Mouse (Mus musculus) C2C12 (cell line): ENCODE measurements around the gene Gdi2.

ENCODE experiments used
- CEBPB ChIP-seq: IDR thresholded peaks from one replicate; pipeline ENCODE4 v1.6.1; 2011; ENCODE audit warnings: low read depth, mild to moderate bottlenecking, control low read depth, moderate library complexity
- CTCF ChIP-seq: IDR thresholded peaks from one replicate; pipeline ENCODE4 v1.5.1; 2011; ENCODE audit not compliant: control insufficient read depth, insufficient read depth, insufficient read length
- MAX ChIP-seq: IDR thresholded peaks from one replicate; pipeline ENCODE4 v1.6.1; 2011; ENCODE audit warnings: mild to moderate bottlenecking, control low read depth
- MYOD1 ChIP-seq: IDR thresholded peaks from one replicate; pipeline ENCODE4 v1.6.1; 2011; ENCODE audit warnings: low read depth; ENCODE audit not compliant: control insufficient read depth, insufficient read length
- MYOG ChIP-seq: IDR thresholded peaks from one replicate; pipeline ENCODE4 v1.6.1; 2011; ENCODE audit not compliant: control insufficient read depth, insufficient read length; ENCODE audit errors: extremely low read depth
- USF1 ChIP-seq: IDR thresholded peaks from one replicate; pipeline ENCODE4 v1.6.1; 2011; ENCODE audit warnings: low read depth, mild to moderate bottlenecking, control low read depth, moderate library complexity

GRCm38 (mm10) chr13:3540166-3540565 lies 2.3 kb downstream of the Gdi2 start:
- TF ChIP-seq CTCF (no peak), MYOG (no peak), USF1 (no peak), MAX (no peak), MYOD1 (no peak), CEBPB (no peak)
